In genomic region chr2:48767778-48768177, GRCm38 (mm10) we compare ENCODE assay signal across 16 mouse cellular contexts. TPM values are rescaled to one million over a fixed set of nuclear protein-coding genes. Genes with fewer than 3 reads are reported as not detected.
DNase-seq lines count a peak whose midpoint lies in the region; ATAC-seq and TF ChIP-seq lines count a peak whose summit lies in the region.
"Had no signal": no experiment of that assay in that cellular context is flagged by ENCODE, and none has a peak within 500 bp of the region (broad histone marks: within the 10 kb centered on the region; RNA-seq: fewer than 3 reads in every experiment).

No protein-coding gene starts in this region.

- no peaks in the 10 kb centered on the region for H3K4me1 ChIP-seq in lung, embryonic 14.5 days (ENCODE audit: insufficient read depth)
- no peaks in the 10 kb centered on the region; the same call in 1 of the 2 replicates for H3K4me1 ChIP-seq in forebrain, embryonic 16.5 days (replicated peaks; ENCODE audit: control insufficient read depth, insufficient read depth, low read length)
- H3K4me1 ChIP-seq in cerebellum, adult 2 months (ENCODE audit: control insufficient read depth, insufficient read depth, low read length): no peaks in the 10 kb centered on the region
- H3K4me1 ChIP-seq: hindbrain, embryonic 12.5 days; neural tube, embryonic 12.5 days had no signal

- peak; percentile 96 for ATAC-seq in frontal cortex, adult (ENCODE audit: low TSS enrichment)
- no peak for ATAC-seq in lung, embryonic 14.5 days (ENCODE audit: insufficient read depth)
- peak; percentile 93 for ATAC-seq in forebrain, embryonic 16.5 days
- ATAC-seq: intestine, postnatal 0 days; midbrain, embryonic 16.5 days had no signal

- intact Hi-C loops in gastrocnemius, postnatal 14 days (cut with DNase I; ENCODE audit: low total_unique reads): no loop called here

- no peak for TF ChIP-seq POLR2A in cerebellum, adult 2 months (IDR thresholded peaks at IDR 0.05; ENCODE audit: borderline replicate concordance, insufficient read depth, low read length)

- no peak overlapping the region for H3K4me3 ChIP-seq in lung, embryonic 14.5 days (ENCODE audit: low read depth, low read length)
- H3K4me3 ChIP-seq in forebrain, embryonic 16.5 days (replicated peaks; ENCODE audit: low read length): no peak overlapping the region
- no peak overlapping the region for H3K4me3 ChIP-seq in cerebellum, adult 2 months (replicated peaks; ENCODE audit: insufficient read depth, low read depth, low read length)
- H3K4me3 ChIP-seq: hindbrain, embryonic 12.5 days; neural tube, embryonic 12.5 days had no signal

- no peaks in the 10 kb centered on the region for H3K9me3 ChIP-seq in lung, embryonic 14.5 days (ENCODE audit: low read depth, low read length)
- no peaks in the 10 kb centered on the region for H3K9me3 ChIP-seq in forebrain, embryonic 16.5 days (ENCODE audit: control insufficient read depth, low read length)
- H3K9me3 ChIP-seq: hindbrain, embryonic 12.5 days; neural tube, embryonic 12.5 days had no signal

- no peak overlapping the region for H3K4me2 ChIP-seq in lung, embryonic 14.5 days
- H3K4me2 ChIP-seq in forebrain, embryonic 16.5 days (ENCODE audit: low read length): no peak overlapping the region
- H3K4me2 ChIP-seq: heart, embryonic 11.5 days; hindbrain, embryonic 12.5 days; liver, embryonic 11.5 days; neural tube, embryonic 12.5 days had no signal

- 73% methylated on average over 2 of the region's 2 CpGs for WGBS in lung, embryonic 14.5 days
- 77% methylated on average over 2 of the region's 2 CpGs for whole genome bisulfite sequencing in forebrain, embryonic 16.5 days
- WGBS in cerebellum, adult 2 months: 83% methylated on average over 2 of the region's 2 CpGs

- no peak for TF ChIP-seq CTCF in lung, embryonic 14.5 days (IDR thresholded peaks at IDR 0.05; ENCODE audit: low read depth)
- TF ChIP-seq CTCF in cerebellum, adult 2 months (IDR thresholded peaks at IDR 0.05; ENCODE audit: borderline replicate concordance, insufficient read depth, low read depth, low read length): no peak

- H3K9ac ChIP-seq in lung, embryonic 14.5 days: no peak overlapping the region
- H3K9ac ChIP-seq in forebrain, embryonic 16.5 days (replicated peaks; ENCODE audit: low read depth, low read length): no peak overlapping the region
- H3K9ac ChIP-seq: hindbrain, embryonic 12.5 days; neural tube, embryonic 12.5 days had no signal

- no peak overlapping the region for H3K27ac ChIP-seq in lung, embryonic 14.5 days (ENCODE audit: low read depth)
- no peak overlapping the region for H3K27ac ChIP-seq in forebrain, embryonic 16.5 days (ENCODE audit: low read length)
- no peak overlapping the region for H3K27ac ChIP-seq in cerebellum, adult 2 months (ENCODE audit: insufficient read depth, low read length)
- H3K27ac ChIP-seq: hindbrain, embryonic 12.5 days; neural tube, embryonic 12.5 days had no signal

- no peaks in the 10 kb centered on the region for H3K27me3 ChIP-seq in lung, embryonic 14.5 days (ENCODE audit: insufficient read depth, low read length)
- H3K27me3 ChIP-seq in forebrain, embryonic 16.5 days (replicated peaks; ENCODE audit: control insufficient read depth, insufficient read depth, low read length): no peaks in the 10 kb centered on the region
- no peaks in the 10 kb centered on the region for H3K27me3 ChIP-seq in cerebellum, adult 2 months (ENCODE audit: control insufficient read depth, insufficient read depth, low read length)
- H3K27me3 ChIP-seq: hindbrain, embryonic 12.5 days; neural tube, embryonic 12.5 days had no signal

- no peak for DNase-seq in frontal cortex, postnatal 25 days (ENCODE audit: low spot score in 2 of 2)
- DNase-seq in lung, embryonic 14.5 days: peak; percentile 43
- no peak for DNase-seq in lung, postnatal 10 days
- DNase-seq in right cerebral cortex, postnatal 10 days (ENCODE audit: low spot score in 2 of 2): peak; percentile 30 to 57
- no peak for DNase-seq in cerebellum, adult 2 months
- DNase-seq in gastrocnemius, postnatal 14 days: no peak
- DNase-seq: adrenal gland, postnatal 10 days; kidney, postnatal 14 days had no signal

- no peaks in the 10 kb centered on the region for H3K36me3 ChIP-seq in lung, embryonic 14.5 days (ENCODE audit: insufficient read depth)
- H3K36me3 ChIP-seq in forebrain, embryonic 16.5 days (ENCODE audit: control insufficient read depth, insufficient read depth): no peaks in the 10 kb centered on the region
- H3K36me3 ChIP-seq: hindbrain, embryonic 12.5 days; neural tube, embryonic 12.5 days had no signal

RNA-seq across cellular contexts. Expression of gene Acvr2a, which starts 46.1 kb away (rescaled TPM):
- 20.6 and 23.6 TPM in 2 replicates for polyA plus RNA-seq in lung, embryonic 14.5 days (2014; fragmentation: Nextera tagmentation; extraction: Ambion mirVana)
- polyA plus RNA-seq in forebrain, embryonic 16.5 days (2015; fragmentation: Nextera tagmentation; extraction: Ambion mirVana): 52.3 and 53.4 TPM in 2 replicates
- 10.2 and 11.4 TPM in 2 replicates for polyA plus RNA-seq in cerebellum, adult 2 months (2012; rRNA removed)
- total RNA-seq in gastrocnemius, postnatal 14 days (2021): 10 to 100 TPM; 13.5 to 19.1 TPM

Comparison
In these comparisons a context has a peak if more than half of its experiments do, and no peak if none do; other contexts are left out.
1. DNase-seq: peak in lung, embryonic 14.5 days (single experiment) and right cerebral cortex, postnatal 10 days (2 of 2); none in frontal cortex, postnatal 25 days (0 of 2), lung, postnatal 10 days (single experiment), cerebellum, adult 2 months (0 of 2) and gastrocnemius, postnatal 14 days (single experiment).